Mouse (Mus musculus) heart, postnatal 25 days (tissue): ENCODE measurements around the gene Bach2. TPM values are rescaled to one million over a fixed set of nuclear protein-coding genes. Genes with fewer than 3 reads are reported as not detected.

Experiments used
- DNase-seq: peaks from one replicate; pipeline ENCODE4 v3.0.0; 2022; ENCODE audit warnings: low spot score
- intact Hi-C: fragments of 180-260 bp; cut with DNase I; formaldehyde crosslinking; loops from one replicate; pipeline ENCODE4 v1.15.1; 2025
- total RNA-seq, 2 experiments: library from RNA; stranded (reverse); gene quantifications; 2 replicates each; pipeline ENCODE4 v1.2.3; 2021

Gene Bach2
- total RNA-seq, 2 experiments from 2014 or later, result 6.9 to 7.9 TPM

DNA sequence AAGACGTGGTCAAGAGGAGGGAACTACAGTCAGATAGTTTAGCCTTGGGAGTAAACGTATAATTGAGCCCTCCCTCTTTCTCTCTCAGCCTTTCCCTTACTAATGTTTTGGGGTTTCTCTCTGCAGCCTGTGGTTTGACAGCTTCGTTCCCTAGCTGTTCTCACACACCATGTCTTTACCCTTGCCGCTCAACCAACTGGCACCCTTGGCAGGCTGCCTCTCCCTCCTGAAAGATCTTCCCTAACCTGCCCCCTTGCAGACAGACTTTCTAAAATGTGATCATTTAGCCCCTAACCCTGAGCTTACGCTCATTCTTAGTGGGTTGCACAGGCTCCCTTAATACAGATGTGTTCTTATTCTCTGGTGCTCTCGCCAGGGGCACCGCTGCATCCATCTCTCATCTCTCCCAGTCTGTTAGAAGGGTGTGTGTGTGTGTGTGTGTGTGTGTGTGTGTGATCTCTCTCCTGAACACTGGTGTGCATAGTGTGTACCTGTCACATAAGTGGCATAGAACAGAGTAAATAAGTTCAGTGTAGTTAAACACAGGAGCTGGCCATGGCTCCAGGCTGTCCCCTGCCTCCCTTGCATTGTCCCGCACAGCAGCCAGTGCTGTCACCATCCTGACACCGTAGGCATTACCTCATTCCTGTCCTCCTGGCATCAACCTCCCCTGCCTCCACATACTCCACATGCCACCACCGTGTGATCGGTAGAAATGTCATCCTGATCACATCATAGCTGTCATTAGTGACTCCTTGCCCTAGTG is 201.6 kb downstream of the Bach2 start:
- no peak for DNase-seq
- intact Hi-C loops, result no loop called here

GRCm38 (mm10) chr4:32440740-32441072 is 202.1 kb downstream of the Bach2 start:
- no peak for DNase-seq
- intact Hi-C loops, result no loop called here

DNA sequence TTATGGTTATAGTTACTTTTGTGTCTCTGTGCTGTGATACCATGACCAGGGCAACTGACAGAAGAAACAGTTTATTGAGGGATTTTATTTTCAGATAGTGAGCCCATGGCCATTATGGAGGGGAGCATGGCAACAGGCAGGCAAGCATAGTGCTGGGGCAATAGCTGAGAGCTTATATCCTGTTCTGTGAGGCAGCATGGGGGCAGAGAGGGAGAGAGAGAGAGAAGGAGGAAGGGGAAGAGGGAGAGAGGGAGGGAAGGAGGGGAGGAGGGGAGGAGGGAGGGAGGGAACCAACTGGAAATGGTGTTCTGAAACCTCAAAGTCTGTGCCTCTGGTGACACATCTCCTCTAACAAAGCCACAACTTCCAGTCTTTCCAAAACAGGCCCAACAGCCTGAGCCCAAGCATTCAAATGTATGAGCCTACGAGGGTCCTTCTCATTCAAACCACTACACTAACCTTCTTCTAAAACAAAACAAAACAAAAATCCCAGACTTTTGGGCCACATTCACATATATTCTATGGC is 206.1 kb downstream of the Bach2 start:
- intact Hi-C loops, result no loop called here
- no peak for DNase-seq

GRCm38 (mm10) chr4:32447850-32448249 is 209.2 kb downstream of the Bach2 start:
- no peak for DNase-seq
- intact Hi-C loops, result no loop called here

DNA sequence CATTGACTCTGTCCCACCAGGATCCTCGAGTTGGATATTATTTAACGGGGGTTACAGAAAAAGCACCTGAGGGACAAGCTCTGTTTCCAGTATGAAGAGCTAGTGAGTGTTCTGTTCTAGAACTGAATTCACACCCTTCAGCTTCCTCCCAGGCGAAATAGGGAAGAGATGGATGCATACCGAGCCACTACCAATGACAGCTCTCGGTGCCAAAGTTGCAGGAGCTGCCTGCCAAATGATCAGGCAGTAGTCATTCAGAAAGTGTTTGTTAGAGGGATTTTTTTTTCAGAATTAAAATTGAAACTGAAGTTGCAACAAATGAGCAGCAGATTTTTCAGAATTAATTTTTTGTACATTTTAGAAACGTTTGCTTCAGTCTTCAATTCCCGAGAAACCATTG is 223.4 kb downstream of the Bach2 start:
- intact Hi-C loops, result no loop called here

DNA sequence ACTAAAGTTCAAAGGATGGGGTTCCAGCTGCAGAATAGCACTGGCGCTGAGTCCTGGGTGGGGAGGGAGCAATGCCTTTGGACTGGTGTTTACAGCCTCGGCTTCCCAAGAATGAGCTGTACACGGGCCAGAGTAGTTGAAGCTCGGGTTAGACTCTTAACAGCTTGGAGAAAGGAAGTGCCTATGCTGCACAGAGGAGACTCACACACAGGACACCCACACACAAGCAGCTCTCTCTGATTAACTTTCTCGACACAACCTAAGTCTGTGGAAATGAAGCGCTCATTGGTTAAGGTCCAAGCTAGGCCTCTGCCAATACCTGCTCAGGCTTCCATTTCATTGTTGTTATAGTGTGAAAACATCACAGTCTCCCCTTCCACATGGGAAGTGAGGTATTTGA is 224.5 kb downstream of the Bach2 start:
- no peak for DNase-seq
- intact Hi-C loops, result no loop called here

More for the DNA sequence above, 223.4 kb downstream of the Bach2 start:
- no peak for DNase-seq

- intact Hi-C loops, result no loop called here
- no peak for DNase-seq
Observed at GRCm38 (mm10) chr4:32464540-32464939, 225.9 kb downstream of the Bach2 start.

- intact Hi-C loops, result no loop called here
- no peak for DNase-seq
Observed at GRCm38 (mm10) chr4:32466031-32466430, 227.4 kb downstream of the Bach2 start.

DNA sequence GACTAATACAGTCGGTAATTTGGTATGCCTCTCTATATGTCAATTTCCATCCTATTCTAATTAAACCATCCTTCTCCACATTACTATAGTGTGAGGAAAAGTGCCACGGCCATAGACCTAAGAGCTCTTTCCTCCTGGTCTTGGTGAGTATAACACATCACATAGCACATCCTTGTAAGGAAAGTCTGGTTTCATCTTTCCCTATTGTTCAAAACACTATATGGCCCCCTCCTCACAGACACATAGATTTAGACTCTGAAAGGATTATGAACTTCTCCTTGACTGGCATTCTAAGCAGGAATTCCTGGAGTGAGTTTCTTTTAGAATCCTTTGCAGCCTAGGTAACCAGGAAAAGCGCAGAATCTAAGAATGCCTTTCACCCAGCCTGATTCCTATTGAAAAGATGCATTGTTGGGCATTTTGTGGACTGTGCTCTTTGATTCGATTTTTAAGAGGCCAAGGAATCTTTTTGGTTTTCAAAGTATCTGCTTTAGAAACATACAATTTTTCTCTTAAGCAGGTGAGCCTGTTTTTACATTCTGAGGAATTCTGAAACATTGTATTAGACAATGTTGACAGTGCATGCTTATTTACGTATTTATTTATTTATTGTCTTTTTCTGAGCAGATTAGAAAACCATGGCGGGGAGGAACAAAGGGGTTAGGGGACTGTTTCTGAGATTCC is 239.5 kb downstream of the Bach2 start:
- intact Hi-C loops, result no loop called here
- DNase-seq, result no peak

DNA sequence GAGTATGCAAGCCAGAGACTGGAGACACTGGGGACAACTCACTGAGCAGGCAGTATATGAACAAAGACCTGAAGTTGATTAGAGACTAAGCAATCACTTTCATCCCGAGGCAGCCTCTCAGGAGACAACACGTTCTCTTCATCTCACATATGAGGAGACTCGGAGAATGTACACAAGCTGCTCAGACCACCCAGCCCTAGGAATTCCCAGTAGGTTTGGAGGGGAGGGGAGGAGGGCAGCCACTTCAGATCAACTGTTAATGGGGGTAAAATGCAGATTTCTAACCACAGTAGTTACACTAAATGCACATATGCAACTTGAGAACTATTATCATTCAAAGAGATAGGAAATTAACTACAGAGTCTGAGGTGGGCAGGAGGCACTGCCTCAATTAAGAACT is 240.6 kb downstream of the Bach2 start:
- no peak for DNase-seq
- intact Hi-C loops, result no loop called here

DNA sequence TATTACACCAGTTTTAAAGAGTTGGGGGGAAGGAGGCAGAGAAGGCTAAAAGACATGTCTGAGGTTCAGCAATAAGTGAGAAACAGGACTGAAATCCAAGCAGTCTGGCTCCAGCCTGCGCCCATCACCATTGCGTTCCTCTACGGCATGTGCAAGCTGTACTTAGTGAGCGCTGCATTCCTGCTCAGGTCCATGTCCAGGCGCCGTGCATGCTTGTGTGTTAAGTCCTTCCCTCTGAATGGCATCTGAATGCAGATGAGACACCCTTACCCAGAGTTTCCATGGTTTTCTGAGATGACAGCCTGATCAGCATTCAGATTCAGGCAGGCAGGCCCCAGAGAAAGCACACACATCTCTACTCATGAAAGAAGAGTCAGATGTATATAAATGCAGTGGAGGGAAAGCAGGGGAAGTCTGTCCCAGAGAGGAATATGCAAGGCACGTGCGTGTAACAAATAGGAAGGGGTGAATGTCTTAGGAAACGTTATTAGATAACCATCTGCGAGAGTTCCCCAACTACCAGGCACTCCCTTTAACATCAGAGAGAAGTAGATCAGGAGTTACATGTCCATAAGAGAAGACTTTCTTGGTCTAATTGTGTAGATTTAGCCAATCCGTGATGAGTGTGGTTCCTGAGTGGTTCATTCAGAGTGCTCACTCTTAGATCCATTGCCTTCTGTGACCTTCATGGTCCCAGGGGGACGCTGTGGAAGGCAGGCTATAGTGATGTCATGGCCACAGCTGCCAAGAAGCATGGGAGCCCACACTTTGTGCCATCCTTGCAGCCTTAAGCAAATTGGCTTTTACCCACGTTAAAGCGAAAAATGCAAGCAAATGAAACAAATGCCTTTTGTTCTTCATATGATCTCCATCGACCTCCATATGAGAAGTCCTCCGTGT is 241.4 kb downstream of the Bach2 start:
- intact Hi-C loops, result no loop called here
- DNase-seq, result no peak

DNA sequence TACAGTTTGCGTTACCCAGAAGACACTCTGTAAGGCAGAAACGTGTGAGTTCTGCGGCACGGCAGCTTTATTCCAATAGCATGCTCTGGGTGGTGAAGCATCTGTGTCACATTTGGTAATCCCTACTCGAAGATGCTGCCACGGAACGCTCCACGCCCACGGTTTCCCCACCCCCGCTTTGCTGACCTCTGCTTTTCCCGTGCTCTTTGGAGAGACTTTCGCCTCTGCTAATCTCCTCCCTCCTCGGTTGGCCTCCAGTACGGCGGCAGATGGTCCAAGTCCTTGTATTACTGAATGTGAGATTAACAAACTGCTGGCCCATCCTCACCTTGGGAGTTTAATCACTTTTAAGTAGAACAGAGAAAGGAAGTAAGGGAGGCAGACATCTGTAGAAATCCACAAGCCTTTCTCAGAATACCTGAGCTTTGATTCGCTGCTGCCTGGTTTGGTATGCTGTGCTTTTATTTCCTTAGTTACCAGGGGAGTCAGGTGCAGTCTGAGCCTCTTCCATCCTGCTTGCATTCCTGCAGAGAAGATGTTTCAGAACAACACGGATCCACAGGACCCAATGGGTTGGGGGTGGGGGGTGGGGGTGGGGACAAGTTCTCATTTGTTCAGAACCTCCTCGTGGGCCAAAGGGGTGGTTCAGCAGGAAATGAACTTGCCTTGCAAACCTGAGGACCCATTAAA is 242.9 kb downstream of the Bach2 start:
- no peak for DNase-seq
- intact Hi-C loops, result no loop called here

DNA sequence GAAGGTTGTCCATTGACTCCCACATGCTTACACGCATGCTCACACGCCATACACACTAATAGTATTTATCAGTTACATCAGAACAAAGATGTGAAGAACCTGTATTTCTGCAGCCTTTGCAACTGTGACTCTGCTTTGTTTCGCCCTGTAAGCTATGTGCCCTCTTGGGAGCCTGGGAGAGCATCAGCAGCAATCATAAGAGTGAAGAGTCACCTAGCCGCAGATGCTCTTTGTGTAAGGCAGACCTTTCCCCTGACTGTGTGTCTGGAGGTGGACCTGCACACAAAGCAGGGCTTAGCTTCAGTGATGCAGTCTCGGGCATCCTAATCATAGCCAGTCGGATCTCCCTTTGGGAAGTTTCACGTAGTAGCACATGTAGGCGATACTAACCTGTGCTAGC is 243.5 kb downstream of the Bach2 start:
- intact Hi-C loops, result no loop called here
- no peak for DNase-seq

DNA sequence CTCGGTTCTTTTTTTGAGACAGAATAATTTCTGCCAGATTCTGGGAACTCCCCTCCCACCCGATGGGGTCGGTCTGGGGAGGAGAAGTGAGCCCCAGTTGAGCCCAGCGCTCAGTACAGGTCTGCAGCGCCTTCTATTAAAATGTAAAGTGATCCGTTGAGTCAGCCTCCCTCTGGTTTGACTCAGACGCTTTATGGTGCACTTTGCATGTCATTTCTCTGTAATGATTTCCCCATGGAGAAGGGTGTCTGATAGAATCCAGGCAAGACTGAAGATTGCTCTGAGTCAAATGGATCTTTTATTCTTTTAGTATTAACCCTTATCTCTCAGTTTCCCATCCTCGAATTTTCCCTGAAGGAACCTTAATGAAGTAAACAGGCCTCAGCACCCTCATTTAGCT is 244.3 kb downstream of the Bach2 start:
- intact Hi-C loops, result no loop called here

DNA sequence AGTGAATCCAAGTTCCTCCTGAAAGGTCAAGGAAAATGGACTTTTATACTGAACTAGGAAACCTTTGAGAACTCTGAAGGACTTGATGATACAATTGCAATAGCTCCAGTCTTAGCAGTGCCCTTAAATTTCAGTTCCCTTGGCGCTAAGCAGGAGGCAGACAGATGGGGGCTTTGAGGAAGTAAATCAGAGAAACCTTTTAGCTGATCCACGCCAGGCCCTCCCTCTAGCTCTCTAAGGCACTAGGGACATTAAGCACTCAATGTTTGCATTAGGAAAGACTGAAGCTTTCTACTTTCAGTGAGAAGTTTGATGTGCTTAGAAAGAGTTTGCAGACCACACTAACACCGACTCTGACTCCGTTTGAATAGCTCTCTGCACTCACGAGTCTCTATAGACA is 247.2 kb downstream of the Bach2 start:
- intact Hi-C loops, result no loop called here
- no peak for DNase-seq

More for the DNA sequence above, 244.3 kb downstream of the Bach2 start:
- DNase-seq, result no peak

DNA sequence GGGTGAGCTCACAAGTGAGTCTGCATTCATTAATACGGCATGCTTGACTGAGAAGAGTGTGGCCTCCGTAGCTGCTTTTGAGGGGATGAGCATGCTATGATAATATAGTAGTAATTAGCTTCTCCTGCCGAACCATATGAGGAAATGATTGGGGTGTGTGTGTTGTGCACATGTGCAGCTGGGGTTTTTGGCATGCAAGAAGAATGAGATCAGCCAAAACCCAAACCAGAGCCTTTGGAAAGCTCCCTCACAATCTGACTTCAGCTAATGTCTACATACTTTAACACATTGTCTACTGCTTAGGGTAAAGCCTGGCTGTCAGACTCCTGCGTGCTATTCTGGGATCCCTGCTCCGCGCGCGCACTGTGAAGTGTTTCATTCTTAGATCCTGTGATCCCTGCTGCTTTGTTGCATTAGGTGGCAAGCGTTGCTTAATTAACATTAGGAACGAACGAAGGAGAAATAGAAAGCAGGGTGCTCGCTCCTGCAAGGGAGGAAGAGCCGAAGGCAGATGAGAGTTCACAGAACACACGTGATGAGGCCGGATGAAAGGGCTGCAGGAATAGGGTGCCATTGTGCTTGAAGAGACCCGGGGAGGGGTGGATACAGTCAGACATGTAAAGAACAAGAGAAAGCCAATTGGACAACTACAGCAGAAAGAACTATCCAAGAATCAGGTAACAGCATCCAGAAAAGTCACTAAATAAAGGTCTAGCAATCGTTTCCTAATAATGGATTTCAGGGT is 248.2 kb downstream of the Bach2 start:
- intact Hi-C loops, result no loop called here
- no peak for DNase-seq

DNA sequence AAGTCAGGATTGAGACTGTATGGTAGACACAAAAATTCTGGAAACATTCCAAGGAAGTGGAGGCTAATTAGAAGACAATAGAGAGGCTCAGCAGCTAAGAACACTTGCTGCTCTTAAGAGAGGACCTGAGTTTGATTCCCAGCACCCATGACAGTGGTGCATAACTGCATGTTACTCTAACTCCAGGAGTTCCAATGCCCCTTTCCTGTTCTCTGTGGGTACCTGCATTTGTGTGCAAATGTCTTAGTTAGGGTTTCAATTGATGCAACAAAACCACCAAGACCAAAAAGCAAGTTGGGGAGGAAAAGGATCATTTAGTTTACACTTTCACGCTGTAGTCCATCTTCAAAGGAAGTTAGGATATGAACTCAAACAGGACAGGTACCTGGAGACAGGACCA is 250.6 kb downstream of the Bach2 start:
- intact Hi-C loops, result no loop called here
- no peak for DNase-seq

- intact Hi-C loops, result no loop called here
- DNase-seq, result no peak
Observed at GRCm38 (mm10) chr4:32491176-32491575, 252.6 kb downstream of the Bach2 start.

- intact Hi-C loops, result no loop called here
- DNase-seq, result no peak
Observed at GRCm38 (mm10) chr4:32492834-32493233, 254.2 kb downstream of the Bach2 start.
